Mouse (Mus musculus): ENCODE data around the gene Mapkbp1.

DNA sequence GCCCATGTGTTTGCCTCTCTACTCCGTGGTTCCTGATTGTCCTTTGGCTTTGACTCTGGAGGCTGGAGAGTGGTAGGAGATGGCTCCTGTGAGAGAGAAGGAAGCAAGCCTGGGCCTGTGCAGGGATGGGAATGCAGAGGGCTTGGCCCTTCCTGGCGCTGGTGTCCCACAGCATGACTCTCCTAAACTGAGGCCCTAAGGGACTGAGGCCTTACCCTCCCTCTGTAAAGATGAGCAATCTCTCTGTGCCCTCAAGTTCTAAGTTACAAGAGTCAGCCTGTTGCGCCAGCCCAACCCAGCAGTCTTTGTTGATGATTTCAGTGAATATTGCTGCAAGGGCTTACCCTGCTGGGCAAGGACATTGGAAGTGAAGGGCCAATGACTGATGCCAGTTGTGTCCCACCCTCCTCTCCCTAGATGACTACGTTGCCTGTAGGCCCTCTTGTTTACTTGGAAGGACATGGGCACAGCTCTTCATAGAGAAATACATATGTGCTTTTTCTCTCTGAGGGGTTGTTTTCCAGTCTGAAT lies 35.2 kb downstream of the Mapkbp1 start:
- no peak for TF ChIP-seq EP300 (IDR thresholded peaks at IDR 0.05; ENCODE audit: low read depth)
- TF ChIP-seq CTCF (IDR thresholded peaks at IDR 0.05; ENCODE audit: low read depth) = no peak

Measured in liver, embryonic 14.5 days (tissue).